Mouse (Mus musculus) forebrain, embryonic 15.5 days (tissue): ENCODE measurements around the gene Axin2. TPM values are rescaled to one million over a fixed set of nuclear protein-coding genes. Genes with fewer than 3 reads are reported as not detected.
A peak's percentile ranks its signal among the peaks of the same experiment; 100 is the strongest.

Experiments used
- ATAC-seq: fragments of 200-750 bp; cut with Nextera tagmentation; replicated peaks from 2 replicates; pipeline ENCODE4 v1.8.0; 2017; ENCODE audit warnings: mild to moderate bottlenecking, moderate TSS enrichment, moderate library complexity
- H3K27ac ChIP-seq: fragments of 300-500 bp; sonication (generic); replicated peaks from 2 replicates; pipeline ENCODE4 v1.5.1; 2015; ENCODE audit warnings: mild to moderate bottlenecking, inconsistent platforms
- H3K27me3 ChIP-seq: fragments of 300-500 bp; sonication (generic); 2 replicates; pipeline ENCODE4 v1.6.1; 2015; ENCODE audit warnings: inconsistent platforms
- H3K36me3 ChIP-seq: fragments of 300-500 bp; sonication (generic); 2 replicates; pipeline ENCODE4 v1.6.1; 2015; ENCODE audit warnings: mild to moderate bottlenecking, inconsistent platforms
- H3K4me1 ChIP-seq: fragments of 300-500 bp; sonication (generic); 2 replicates; pipeline ENCODE4 v1.6.1; 2015; ENCODE audit warnings: inconsistent platforms
- H3K4me2 ChIP-seq: fragments of 300-500 bp; sonication (generic); replicated peaks from 2 replicates; pipeline ENCODE4 v1.6.1; 2015; ENCODE audit warnings: mild to moderate bottlenecking, inconsistent platforms
- H3K4me3 ChIP-seq: fragments of 300-500 bp; sonication (generic); 2 replicates; pipeline ENCODE4 v1.5.1; 2015; ENCODE audit warnings: mild to moderate bottlenecking, inconsistent platforms
- H3K9ac ChIP-seq: fragments of 300-500 bp; sonication (generic); replicated peaks from 2 replicates; pipeline ENCODE4 v1.6.1; 2015; ENCODE audit warnings: mild to moderate bottlenecking, inconsistent platforms
- H3K9me3 ChIP-seq: fragments of 300-500 bp; sonication (generic); 2 replicates; pipeline ENCODE4 v1.6.1; 2016; ENCODE audit warnings: inconsistent platforms
- WGBS: fragments of 180-500 bp; shearing (Covaris S2); methylation state at CpG from one replicate; pipeline ENCODE4 v1.1.7; 2015; ENCODE audit warnings: mixed read lengths; 5-methylcytosine and 5-hydroxymethylcytosine counted together
- polyA plus RNA-seq: library from polyadenylated mRNA; unstranded; fragments of >200 nt; fragmentation: Nextera tagmentation; extraction: Ambion mirVana; gene quantifications from 2 replicates; pipeline ENCODE4 v1.2.1, GENCODE M21; 2015

Gene Axin2
- polyA plus RNA-seq, 1 experiment from 2014 or later = 6.7 TPM

GRCm38 (mm10) chr11:108909396-108910195 lies 10.6 kb upstream of the Axin2 start:
- H3K4me2 ChIP-seq = 0 out of 2 replicates have a peak overlapping the region, but pooled peaks have one; percentile 11
- H3K27ac ChIP-seq = no peak overlapping the region
- H3K36me3 ChIP-seq = no peaks in the 10 kb centered on the region
- no peaks in the 10 kb centered on the region for H3K9me3 ChIP-seq
- no peak overlapping the region for H3K4me3 ChIP-seq
- 10% methylated on average over 24 of the region's 24 CpGs for WGBS
- H3K4me1 ChIP-seq = peaks cover 7% of the 10 kb centered on the region; the same call in 1 of the 2 replicates
- H3K9ac ChIP-seq = no peak overlapping the region
- no peak for ATAC-seq
- 0 out of 2 replicates have a peak, but pooled peaks cover 5% of the 10 kb centered on the region for H3K27me3 ChIP-seq

DNA sequence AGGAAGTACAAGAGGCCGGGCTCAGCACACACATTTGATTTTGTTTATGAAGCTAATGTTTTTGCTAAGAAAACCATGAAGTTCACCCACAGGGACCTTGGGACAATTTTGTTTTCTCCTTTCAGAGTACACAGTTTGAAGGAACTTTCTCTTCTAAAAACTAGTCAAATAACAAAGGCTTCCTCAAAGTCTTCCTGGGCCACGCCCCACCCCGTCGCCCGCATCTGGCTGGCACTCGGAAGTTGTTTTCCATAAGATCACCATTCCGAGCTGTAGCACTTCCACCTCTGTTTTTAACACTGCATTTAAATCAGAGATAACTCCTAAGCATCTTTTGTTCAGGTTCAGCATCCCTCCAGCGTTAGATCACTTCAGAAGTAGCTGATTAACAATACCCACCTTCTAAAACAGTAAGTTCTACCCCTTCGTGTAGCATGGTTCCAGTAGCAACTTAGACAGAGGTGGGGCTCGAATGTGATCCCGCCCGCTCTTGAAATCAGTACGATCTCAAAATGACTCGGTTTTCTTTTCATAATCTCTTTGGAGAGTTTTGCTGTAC lies 9.7 kb upstream of the Axin2 start:
- Histone ChIP-seq H3K27me3 (0 out of 2 replicates have a peak, but pooled peaks cover 5% of the 10 kb centered on the region), H3K4me3 (no peak overlapping the region), H3K36me3 (no peaks in the 10 kb centered on the region), H3K9ac (no peak overlapping the region), H3K4me2 (no peak overlapping the region), H3K4me1 (peaks cover 7% of the 10 kb centered on the region; the same call in 1 of the 2 replicates), H3K9me3 (no peaks in the 10 kb centered on the region), H3K27ac (no peak overlapping the region)
- no peak for ATAC-seq
- 11% methylated on average over 14 of the region's 14 CpGs for WGBS

DNA sequence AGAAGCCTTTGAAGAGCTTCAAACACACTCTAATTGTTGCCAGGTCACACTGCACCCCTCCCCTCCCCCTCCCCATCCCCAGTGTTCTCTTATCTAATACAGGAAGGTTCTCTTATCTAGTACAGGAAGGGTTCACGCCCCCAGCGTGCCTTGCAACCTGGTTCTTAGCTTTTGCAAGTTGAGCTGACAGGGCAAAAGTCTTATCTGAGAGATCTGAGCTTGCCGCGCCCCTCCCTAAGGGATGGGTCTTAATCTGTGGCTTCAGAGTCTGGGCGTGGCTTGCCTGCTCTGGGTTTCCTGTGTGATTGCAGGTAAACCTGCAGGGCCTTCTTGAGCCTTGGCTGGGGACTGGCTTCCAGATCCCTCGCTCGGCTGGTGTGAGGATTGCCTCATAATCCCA lies 9.2 kb upstream of the Axin2 start:
- H3K27me3 ChIP-seq = 0 out of 2 replicates have a peak, but pooled peaks cover 5% of the 10 kb centered on the region
- no peak overlapping the region for H3K4me2 ChIP-seq
- ATAC-seq = no peak
- H3K9me3 ChIP-seq = no peaks in the 10 kb centered on the region
- H3K36me3 ChIP-seq = no peaks in the 10 kb centered on the region
- WGBS = 37% methylated on average over 7 of the region's 7 CpGs
- peaks cover 7% of the 10 kb centered on the region; the same call in 1 of the 2 replicates for H3K4me1 ChIP-seq
- H3K9ac ChIP-seq = no peak overlapping the region
- no peak overlapping the region for H3K27ac ChIP-seq
- no peak overlapping the region for H3K4me3 ChIP-seq

GRCm38 (mm10) chr11:108912174-108912573 lies 8.0 kb upstream of the Axin2 start:
- WGBS = 96% methylated on average over 12 of the region's 12 CpGs
- Histone ChIP-seq H3K4me2 (no peak overlapping the region), H3K4me3 (no peak overlapping the region), H3K4me1 (peaks cover 8% of the 10 kb centered on the region), H3K9me3 (no peaks in the 10 kb centered on the region), H3K27me3 (0 out of 2 replicates have a peak, but pooled peaks cover 5% of the 10 kb centered on the region), H3K9ac (no peak overlapping the region), H3K27ac (no peak overlapping the region), H3K36me3 (no peaks in the 10 kb centered on the region)
- ATAC-seq = no peak

DNA sequence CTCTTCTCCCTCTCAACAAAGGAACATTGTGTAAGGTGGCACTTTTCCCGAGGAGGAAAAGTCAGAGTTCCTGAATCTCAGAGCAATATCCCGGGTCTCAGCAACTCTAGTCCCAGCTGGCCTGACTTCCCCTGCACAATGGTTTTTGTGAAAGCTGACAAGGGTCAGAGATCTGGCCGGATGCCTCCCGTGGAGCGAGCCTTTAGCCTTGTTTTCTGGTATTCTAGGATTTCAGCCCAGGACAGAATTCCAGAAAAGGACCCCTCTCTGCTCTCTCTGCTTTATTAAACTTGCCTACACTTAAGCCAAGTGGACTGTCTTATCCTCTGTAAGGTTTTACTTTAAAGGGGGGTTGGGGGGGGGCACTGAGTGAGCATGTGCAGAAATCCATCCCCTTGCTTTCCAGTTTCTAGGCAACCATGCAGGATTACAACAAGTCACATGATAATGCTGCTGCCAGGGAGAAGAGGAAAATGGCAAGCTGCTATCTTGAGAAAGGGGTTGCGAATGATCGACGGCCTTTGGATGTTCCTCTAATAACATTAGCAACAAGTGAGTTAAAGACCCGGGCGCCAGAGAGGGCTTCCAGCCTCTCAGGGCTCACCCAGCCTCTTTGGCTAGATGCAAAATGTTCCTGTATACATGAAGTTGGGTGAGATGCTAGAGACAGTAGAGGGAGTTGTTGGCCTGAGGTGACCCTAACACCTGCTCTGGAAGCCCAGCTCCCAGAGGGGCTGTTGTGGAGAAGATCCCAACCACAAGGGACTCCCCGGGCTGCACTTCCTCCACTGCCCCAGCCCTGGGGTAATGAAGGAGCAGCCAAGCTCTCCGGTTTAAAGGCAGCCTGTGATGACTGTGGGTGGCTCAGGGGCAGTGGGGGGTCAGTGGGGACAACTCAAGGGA lies 2.5 kb upstream of the Axin2 start:
- H3K27ac ChIP-seq = peak overlapping the region; percentile 69
- peak overlapping the region; percentile 28 for H3K4me2 ChIP-seq
- H3K4me1 ChIP-seq = peaks cover 26% of the 10 kb centered on the region
- no peaks in the 10 kb centered on the region for H3K27me3 ChIP-seq
- no peaks in the 10 kb centered on the region for H3K36me3 ChIP-seq
- no peaks in the 10 kb centered on the region for H3K9me3 ChIP-seq
- WGBS = 6% methylated on average over 12 of the region's 12 CpGs
- no peak for ATAC-seq
- no peak overlapping the region for H3K9ac ChIP-seq
- H3K4me3 ChIP-seq = peak overlapping the region; percentile 5; the same call in 1 of the 2 replicates

- WGBS = 1% methylated on average over 98 of the region's 104 CpGs
- Histone ChIP-seq H3K4me3 (peak overlapping the region; percentile 78), H3K27ac (peak overlapping the region; percentile 100), H3K9me3 (no peaks in the 10 kb centered on the region), H3K36me3 (no peaks in the 10 kb centered on the region), H3K27me3 (no peaks in the 10 kb centered on the region), H3K4me2 (peak overlapping the region; percentile 94), H3K4me1 (peaks cover 57% of the 10 kb centered on the region), H3K9ac (peak overlapping the region; percentile 90)
- peak; percentile 88 for ATAC-seq
These were observed 722 bp downstream of the Axin2 start for GRCm38 (mm10) chr11:108920636-108921505.

- WGBS = under 1% methylated on average over 60 of the region's 62 CpGs
- Histone ChIP-seq H3K27me3 (no peaks in the 10 kb centered on the region), H3K4me3 (peak overlapping the region; percentile 78), H3K9ac (peak overlapping the region; percentile 90), H3K36me3 (no peaks in the 10 kb centered on the region), H3K4me1 (peaks cover 64% of the 10 kb centered on the region), H3K27ac (peak overlapping the region; percentile 100), H3K9me3 (no peaks in the 10 kb centered on the region), H3K4me2 (peak overlapping the region; percentile 94)
- ATAC-seq = 0 out of 2 replicates have a peak, but pooled peaks have one; percentile 11
These were observed 1.6 kb downstream of the Axin2 start for GRCm38 (mm10) chr11:108921506-108922455.

DNA sequence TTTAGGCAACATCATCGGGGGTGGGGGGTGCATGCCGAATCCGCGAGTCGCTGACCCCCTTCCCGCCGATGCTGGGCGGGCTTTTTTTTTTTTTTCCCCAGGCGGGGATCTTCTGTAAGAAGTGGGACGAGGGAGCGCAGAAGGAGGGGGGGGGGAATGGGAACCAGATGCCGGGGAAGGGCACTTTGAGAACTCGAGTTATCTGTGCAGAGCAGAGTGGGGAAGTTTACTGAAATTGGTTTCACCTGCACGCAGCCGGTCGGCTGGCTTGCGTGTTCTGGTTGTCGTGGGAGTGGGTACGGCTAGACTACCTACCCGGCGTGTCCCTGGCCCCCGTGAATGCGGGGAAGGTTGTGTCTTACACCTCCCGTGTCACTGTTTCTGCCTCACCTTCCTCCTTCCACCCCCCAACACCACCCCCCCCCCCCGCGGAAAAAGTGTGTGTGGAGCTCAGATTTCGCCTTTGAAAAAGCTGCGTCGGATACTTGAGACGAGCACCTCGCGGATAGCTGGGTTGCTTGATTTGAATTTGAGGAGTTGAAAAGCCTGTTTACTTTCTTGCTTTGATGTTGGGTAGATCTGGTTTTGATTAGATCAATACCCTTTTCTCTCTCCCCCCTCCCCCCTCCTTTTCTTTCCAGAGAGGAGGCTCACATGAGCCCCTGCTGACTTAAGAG lies 2.5 kb downstream of the Axin2 start:
- peak overlapping the region; percentile 100 for H3K27ac ChIP-seq
- no peaks in the 10 kb centered on the region for H3K27me3 ChIP-seq
- ATAC-seq = no peak
- H3K4me1 ChIP-seq = peaks cover 67% of the 10 kb centered on the region
- peak overlapping the region; percentile 78 for H3K4me3 ChIP-seq
- no peaks in the 10 kb centered on the region for H3K36me3 ChIP-seq
- H3K9ac ChIP-seq = peak overlapping the region; percentile 90
- H3K9me3 ChIP-seq = no peaks in the 10 kb centered on the region
- peak overlapping the region; percentile 94 for H3K4me2 ChIP-seq
- 0% methylated on average over 32 of the region's 32 CpGs for WGBS

DNA sequence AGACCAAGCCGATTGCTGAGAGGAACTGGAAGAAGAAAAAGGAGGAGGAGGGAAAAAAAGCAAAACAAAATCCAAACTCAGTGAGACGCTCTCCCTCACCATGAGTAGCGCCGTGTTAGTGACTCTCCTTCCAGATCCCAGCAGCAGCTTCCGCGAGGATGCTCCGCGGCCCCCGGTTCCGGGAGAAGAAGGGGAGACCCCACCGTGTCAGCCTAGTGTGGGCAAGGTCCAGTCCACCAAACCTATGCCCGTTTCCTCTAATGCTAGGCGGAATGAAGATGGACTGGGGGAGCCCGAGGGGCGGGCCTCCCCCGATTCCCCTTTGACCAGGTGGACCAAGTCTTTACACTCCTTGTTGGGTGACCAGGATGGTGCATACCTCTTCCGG lies 3.0 kb downstream of the Axin2 start:
- no peak for ATAC-seq
- Histone ChIP-seq H3K9ac (peak overlapping the region; percentile 90), H3K4me3 (peak overlapping the region; percentile 78), H3K4me1 (peaks cover 67% of the 10 kb centered on the region), H3K4me2 (peak overlapping the region; percentile 94), H3K27ac (no peak overlapping the region; the same call in 1 of the 2 replicates), H3K9me3 (no peaks in the 10 kb centered on the region), H3K36me3 (no peaks in the 10 kb centered on the region), H3K27me3 (no peaks in the 10 kb centered on the region)
- WGBS = 2% methylated on average over 16 of the region's 17 CpGs

DNA sequence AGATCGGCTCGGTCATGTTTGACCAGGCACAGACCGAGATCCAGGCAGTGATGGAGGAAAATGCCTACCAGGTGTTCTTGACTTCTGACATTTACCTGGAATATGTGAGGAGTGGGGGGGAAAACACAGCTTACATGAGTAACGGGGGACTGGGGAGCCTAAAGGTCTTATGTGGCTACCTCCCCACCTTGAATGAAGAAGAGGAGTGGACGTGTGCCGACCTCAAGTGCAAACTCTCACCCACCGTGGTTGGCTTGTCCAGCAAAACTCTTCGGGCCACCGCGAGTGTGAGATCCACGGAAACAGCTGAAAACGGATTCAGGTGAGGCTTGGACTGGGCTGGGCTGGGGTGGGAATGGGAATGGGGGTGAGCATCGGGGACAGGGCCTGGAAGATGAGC lies 3.6 kb downstream of the Axin2 start:
- Histone ChIP-seq H3K4me3 (peak overlapping the region; percentile 78), H3K9me3 (no peaks in the 10 kb centered on the region), H3K27me3 (no peaks in the 10 kb centered on the region), H3K4me2 (peak overlapping the region; percentile 94), H3K9ac (peak overlapping the region; percentile 90), H3K4me1 (peaks cover 73% of the 10 kb centered on the region), H3K27ac (no peak overlapping the region; the same call in 1 of the 2 replicates), H3K36me3 (no peaks in the 10 kb centered on the region)
- no peak for ATAC-seq
- WGBS = 28% methylated on average over 13 of the region's 13 CpGs
